Mouse (Mus musculus) MEL (cell line): Measurements from ENCODE around the gene Kcnb1. TPM values are rescaled to one million over a fixed set of nuclear protein-coding genes. Genes with fewer than 3 reads are reported as not detected.

Experiments used
- DNase-seq: peaks from one replicate; pipeline ENCODE4 v3.0.0; 2011; ENCODE audit warnings: low read depth, low spot score
- H3K27ac ChIP-seq: 2 replicates; pipeline ENCODE4 v1.5.1; 2012; ENCODE audit warnings: low read depth, mild to moderate bottlenecking, control low read depth, low read length, moderate library complexity; ENCODE audit not compliant: control insufficient read depth
- H3K27me3 ChIP-seq, 2 experiments: fragments of 150-350 bp in 1 of 2; sonication (generic) in 1 of 2; 2 replicates each; pipeline ENCODE4 v1.6.1; 2012; ENCODE audit warnings: low read length in 2 of 2, mild to moderate bottlenecking in 2 of 2, improper control_type of control experiment in 1 of 2, moderate library complexity in 1 of 2; ENCODE audit not compliant: insufficient read depth in 2 of 2, control insufficient read depth in 1 of 2
- H3K36me3 ChIP-seq, 2 experiments: 2 replicates each; pipeline ENCODE4 v1.6.1; 2012 to 2014; ENCODE audit warnings: low read length in 2 of 2, improper control_type of control experiment in 1 of 2, inconsistent platforms in 1 of 2, mild to moderate bottlenecking in 1 of 2; ENCODE audit not compliant: insufficient read depth in 2 of 2, control insufficient read depth in 1 of 2
- H3K4me1 ChIP-seq, 2 experiments: fragments of 150-350 bp in 1 of 2; sonication (generic) in 1 of 2; 2 replicates each; pipeline ENCODE4 v1.6.1; 2012; ENCODE audit warnings: low read length in 2 of 2, improper control_type of control experiment in 1 of 2, mild to moderate bottlenecking in 1 of 2; ENCODE audit not compliant: insufficient read depth in 2 of 2, control insufficient read depth in 1 of 2
- H3K4me3 ChIP-seq, 2 experiments: fragments of 150-350 bp in 1 of 2; sonication (generic) in 1 of 2; 2 replicates each; pipeline ENCODE4 v1.5.1; 2012; ENCODE audit warnings: low read depth in 2 of 2, low read length in 2 of 2, mild to moderate bottlenecking in 2 of 2, moderate library complexity in 2 of 2, control low read depth in 1 of 2, improper control_type of control experiment in 1 of 2; ENCODE audit not compliant: control insufficient read depth in 1 of 2, insufficient read depth in 1 of 2
- H3K79me2 ChIP-seq: 2 replicates; pipeline ENCODE4 v1.6.1; 2012; ENCODE audit warnings: mild to moderate bottlenecking, low read length, moderate library complexity; ENCODE audit not compliant: control insufficient read depth, poor library complexity, insufficient read depth
- H3K9ac ChIP-seq: 2 replicates; pipeline ENCODE4 v1.6.1; 2012; ENCODE audit warnings: low read depth, mild to moderate bottlenecking, control low read depth, low read length, moderate library complexity; ENCODE audit not compliant: control insufficient read depth, poor library complexity, severe bottlenecking
- H3K9me3 ChIP-seq: fragments of 150-350 bp; sonication (generic); replicated peaks from 2 replicates; pipeline ENCODE4 v1.6.1; 2012; ENCODE audit warnings: mild to moderate bottlenecking, low read length, improper control_type of control experiment, moderate library complexity; ENCODE audit not compliant: insufficient read depth
- BHLHE40 ChIP-seq: IDR thresholded peaks from 2 replicates; pipeline ENCODE4 v1.6.1; 2012; ENCODE audit warnings: low read depth, mild to moderate bottlenecking, inconsistent platforms, low read length, improper control_type of control experiment, borderline replicate concordance
- CHD1 ChIP-seq: IDR thresholded peaks from 2 replicates; pipeline ENCODE4 v1.6.1; 2012; ENCODE audit warnings: low read depth, mild to moderate bottlenecking, inconsistent platforms, low read length, improper control_type of control experiment
- CHD2 ChIP-seq: IDR thresholded peaks from 2 replicates; pipeline ENCODE4 v1.6.1; 2011; ENCODE audit warnings: low read length, improper control_type of control experiment
- CTCF ChIP-seq, 3 experiments: IDR thresholded peaks in 2 of 3; conservative IDR thresholded peaks in 1 of 3; 2 replicates each; pipeline ENCODE4 v1.5.1; 2011 to 2012; ENCODE audit warnings: low read length in 3 of 3, low read depth in 2 of 3, mild to moderate bottlenecking in 2 of 3, improper control_type of control experiment in 1 of 3, inconsistent platforms in 1 of 3, mixed read lengths in 1 of 3, moderate library complexity in 1 of 3; ENCODE audit not compliant: control insufficient read depth in 1 of 3, insufficient read depth in 1 of 3, poor library complexity in 1 of 3, severe bottlenecking in 1 of 3
- E2F4 ChIP-seq: IDR thresholded peaks from 2 replicates; pipeline ENCODE4 v1.6.1; 2011; ENCODE audit warnings: low read depth, low read length, improper control_type of control experiment, borderline replicate concordance
- ELF1 ChIP-seq: IDR thresholded peaks from 2 replicates; pipeline ENCODE4 v1.6.1; 2014; ENCODE audit warnings: low read depth, mild to moderate bottlenecking, inconsistent platforms, low read length, improper control_type of control experiment, moderate library complexity
- EP300 ChIP-seq, 2 experiments: IDR thresholded peaks; 2 replicates each; pipeline ENCODE4 v1.6.1; 2011; ENCODE audit warnings: improper control_type of control experiment in 2 of 2, low read length in 2 of 2, low read depth in 1 of 2, mild to moderate bottlenecking in 1 of 2
- GATA1 ChIP-seq: IDR thresholded peaks from 2 replicates; pipeline ENCODE4 v1.6.1; 2011; ENCODE audit warnings: low read depth, low read length, improper control_type of control experiment
- MAFK ChIP-seq: IDR thresholded peaks from 2 replicates; pipeline ENCODE4 v1.6.1; 2011; ENCODE audit warnings: low read depth, mild to moderate bottlenecking, low read length, improper control_type of control experiment, borderline replicate concordance
- MAX ChIP-seq: IDR thresholded peaks from 2 replicates; pipeline ENCODE4 v1.6.1; 2011; ENCODE audit warnings: low read length, improper control_type of control experiment
- MAZ ChIP-seq: IDR thresholded peaks from 2 replicates; pipeline ENCODE4 v1.6.1; 2012; ENCODE audit warnings: low read depth, mild to moderate bottlenecking, inconsistent platforms, low read length, improper control_type of control experiment
- MEF2A ChIP-seq: IDR thresholded peaks from 2 replicates; pipeline ENCODE4 v1.6.1; 2014; ENCODE audit warnings: low read depth, mild to moderate bottlenecking, inconsistent platforms, low read length, improper control_type of control experiment; ENCODE audit not compliant: poor library complexity, insufficient replicate concordance, severe bottlenecking; ENCODE audit errors: extremely low read depth
- MXI1 ChIP-seq: IDR thresholded peaks from 2 replicates; pipeline ENCODE4 v1.6.1; 2011; ENCODE audit warnings: mild to moderate bottlenecking, low read depth, low read length, improper control_type of control experiment
- MYB ChIP-seq: IDR thresholded peaks from 2 replicates; pipeline ENCODE4 v1.6.1; 2011; ENCODE audit warnings: mild to moderate bottlenecking, low read depth, low read length, improper control_type of control experiment
- POLR2AphosphoS5 ChIP-seq: IDR thresholded peaks from 2 replicates; pipeline ENCODE4 v1.6.1; 2012; ENCODE audit warnings: low read depth, borderline replicate concordance, mild to moderate bottlenecking, inconsistent platforms, low read length, moderate library complexity, mixed read lengths
- RAD21 ChIP-seq: IDR thresholded peaks from 2 replicates; pipeline ENCODE4 v1.6.1; 2011; ENCODE audit warnings: mild to moderate bottlenecking, low read depth, low read length, improper control_type of control experiment
- RCOR1 ChIP-seq: IDR thresholded peaks from 2 replicates; pipeline ENCODE4 v1.6.1; 2012; ENCODE audit warnings: low read depth, mild to moderate bottlenecking, inconsistent platforms, low read length, improper control_type of control experiment
- SIN3A ChIP-seq: IDR thresholded peaks from 2 replicates; pipeline ENCODE4 v1.6.1; 2012; ENCODE audit warnings: low read length, improper control_type of control experiment, inconsistent platforms
- SMC3 ChIP-seq: IDR thresholded peaks from 2 replicates; pipeline ENCODE4 v1.6.1; 2011; ENCODE audit warnings: low read depth, low read length, improper control_type of control experiment
- TCF12 ChIP-seq: IDR thresholded peaks from 2 replicates; pipeline ENCODE4 v1.6.1; 2014; ENCODE audit warnings: low read depth, mild to moderate bottlenecking, inconsistent platforms, low read length, improper control_type of control experiment, moderate library complexity
- UBTF ChIP-seq: IDR thresholded peaks from 2 replicates; pipeline ENCODE4 v1.6.1; 2012; ENCODE audit warnings: low read depth, mild to moderate bottlenecking, inconsistent platforms, low read length, improper control_type of control experiment, moderate library complexity, borderline replicate concordance; ENCODE audit not compliant: insufficient read depth
- USF1 ChIP-seq: IDR thresholded peaks from 2 replicates; pipeline ENCODE4 v1.6.1; 2014; ENCODE audit warnings: low read depth, mild to moderate bottlenecking, inconsistent platforms, low read length, improper control_type of control experiment, moderate library complexity
- USF2 ChIP-seq, 2 experiments: IDR thresholded peaks; 2 replicates each; pipeline ENCODE4 v1.6.1; 2011 to 2012; ENCODE audit warnings: improper control_type of control experiment in 2 of 2, low read length in 2 of 2, borderline replicate concordance in 1 of 2, inconsistent platforms in 1 of 2, low read depth in 1 of 2, mild to moderate bottlenecking in 1 of 2; ENCODE audit not compliant: insufficient read depth in 1 of 2
- ZKSCAN1 ChIP-seq: IDR thresholded peaks from 2 replicates; pipeline ENCODE4 v1.6.1; 2012; ENCODE audit warnings: low read depth, mild to moderate bottlenecking, inconsistent platforms, low read length, improper control_type of control experiment, moderate library complexity
- ZMIZ1 ChIP-seq: IDR thresholded peaks from 2 replicates; pipeline ENCODE4 v1.6.1; 2012; ENCODE audit warnings: low read depth, mild to moderate bottlenecking, inconsistent platforms, low read length, improper control_type of control experiment, moderate library complexity
- ZNF384 ChIP-seq: IDR thresholded peaks from 2 replicates; pipeline ENCODE4 v1.6.1; 2012; ENCODE audit warnings: low read depth, mild to moderate bottlenecking, inconsistent platforms, low read length, improper control_type of control experiment
- polyA plus RNA-seq, 2 experiments: library from polyadenylated mRNA; stranded (reverse) in 1 of 2; unstranded in 1 of 2; fragments of >175 nt in 1 of 2; fragments of >200 nt in 1 of 2; gene quantifications; 2 replicates each; pipeline versions ENCODE4 v1.2.1 to v1.2.4; 2012; ENCODE audit warnings: low replicate concordance in 2 of 2, low read depth in 1 of 2; ENCODE audit not compliant: insufficient read length in 2 of 2, insufficient read depth in 1 of 2, missing spikeins in 1 of 2
- total RNA-seq: library from RNA; depleted of rRNA; stranded (reverse); fragments of 300-350 nt; gene quantifications from 2 replicates; pipeline ENCODE4 v1.2.3, GENCODE M21; 2012

The Kcnb1 gene
- total and polyA plus RNA-seq, 3 experiments = 0.39 to 3.6 TPM; not detected in 1

GRCm38 (mm10) chr2:167213666-167214065, 23.7 kb upstream of the Kcnb1 start:
- no peaks in the 10 kb centered on the region for H3K27me3 ChIP-seq
- H3K9ac ChIP-seq = no peak overlapping the region
- TF ChIP-seq CHD2 (no peak), UBTF (no peak), SIN3A (no peak), MAX (no peak), CTCF (IDR thresholded peaks at IDR 0.05 in 2 of 3, conservative IDR thresholded peaks at IDR 0.05 in 1 of 3; ENCODE audit: control insufficient read depth in 1 of 3, insufficient read depth in 1 of 3, low read depth in 2 of 3, low read length in 3 of 3, poor library complexity in 1 of 3, severe bottlenecking in 1 of 3) (no peak), ELF1 (no peak), MEF2A (no peak), POLR2AphosphoS5 (no peak), MAFK (no peak), ZMIZ1 (no peak), BHLHE40 (no peak), RCOR1 (no peak), E2F4 (no peak), USF2 (IDR thresholded peaks at IDR 0.05; ENCODE audit: borderline replicate concordance in 1 of 2, insufficient read depth in 1 of 2, low read depth in 1 of 2, low read length in 2 of 2) (no peak), ZNF384 (no peak), TCF12 (no peak), ZKSCAN1 (no peak), GATA1 (no peak)
- H3K79me2 ChIP-seq = no peaks in the 10 kb centered on the region
- H3K4me3 ChIP-seq = no peak overlapping the region
- H3K36me3 ChIP-seq = no peaks in the 10 kb centered on the region
- no peaks in the 10 kb centered on the region for H3K9me3 ChIP-seq
- no peak for DNase-seq
- no peak overlapping the region for H3K27ac ChIP-seq
- no peaks in the 10 kb centered on the region for H3K4me1 ChIP-seq

- Histone ChIP-seq H3K4me1 (no peaks in the 10 kb centered on the region), H3K4me3 (no peak overlapping the region), H3K27me3 (no peaks in the 10 kb centered on the region), H3K27ac (no peak overlapping the region), H3K9ac (no peak overlapping the region), H3K79me2 (no peaks in the 10 kb centered on the region), H3K9me3 (no peaks in the 10 kb centered on the region), H3K36me3 (no peaks in the 10 kb centered on the region)
- TF ChIP-seq MYB (no peak), RCOR1 (no peak), SMC3 (peak; percentile 40), CTCF (IDR thresholded peaks at IDR 0.05 in 2 of 3, conservative IDR thresholded peaks at IDR 0.05 in 1 of 3; ENCODE audit: control insufficient read depth in 1 of 3, insufficient read depth in 1 of 3, low read depth in 2 of 3, low read length in 3 of 3, poor library complexity in 1 of 3, severe bottlenecking in 1 of 3) (peak; percentile 36 to 75 (median 58); a peak in 5 of 6 replicates), USF2 (IDR thresholded peaks at IDR 0.05; ENCODE audit: borderline replicate concordance in 1 of 2, insufficient read depth in 1 of 2, low read depth in 1 of 2, low read length in 2 of 2) (no peak), USF1 (no peak), CHD1 (no peak), MXI1 (no peak), RAD21 (peak; percentile 40), MAZ (no peak), EP300 (IDR thresholded peaks at IDR 0.05; ENCODE audit: low read depth in 1 of 2, low read length in 2 of 2) (no peak)
- peak; percentile 43 for DNase-seq
Observed at GRCm38 (mm10) chr2:167213076-167213475, 23.1 kb upstream of the Kcnb1 start.
